Mouse (Mus musculus) spleen, embryonic (tissue): Measurements from ENCODE around the gene Ppp1r16b.

Source experiments
- CTCF ChIA-PET: fragments of 350-600 bp; sonication (Branson Sonifier 250); formaldehyde crosslinking; loops from one replicate; lab custom pipeline; 2022; lab: Charles Lee

The Ppp1r16b gene

GRCm38 (mm10) chr2:158667671-158668432 is 2.7 kb downstream of the Ppp1r16b start:
- CTCF ChIA-PET: interaction anchor here (0.6 to 0.9 kb wide), 3 partner anchors 20 to 67 kb away, joined by 3 to 4 read pairs (median 4); no protein-coding TSS in a partner anchor

- CTCF ChIA-PET: interaction anchor here (0.6 to 0.9 kb wide), 4 partner anchors 19 to 67 kb away, joined by 3 to 4 read pairs (median 4); no protein-coding TSS in a partner anchor
Measured at GRCm38 (mm10) chr2:158668433-158669010, 3.3 kb downstream of the Ppp1r16b start.

GRCm38 (mm10) chr2:158669199-158670195 is 4.3 kb downstream of the Ppp1r16b start:
- CTCF ChIA-PET: interaction anchor here (0.9 kb wide), 1 partner anchor 49 kb away, joined by 3 read pairs; no protein-coding TSS in a partner anchor

- CTCF ChIA-PET: interaction anchor here (0.6 kb wide), 2 partner anchors 52 to 119 kb away, joined by 5 to 10 read pairs; no protein-coding TSS in a partner anchor
Measured at GRCm38 (mm10) chr2:158670571-158670970, 5.4 kb downstream of the Ppp1r16b start.

GRCm38 (mm10) chr2:158672829-158673228 is 7.6 kb downstream of the Ppp1r16b start:
- CTCF ChIA-PET: interaction anchor here (0.7 kb wide), 1 partner anchor 127 kb away, joined by 3 read pairs; no protein-coding TSS in a partner anchor

GRCm38 (mm10) chr2:158673493-158673892 is 8.3 kb downstream of the Ppp1r16b start:
- CTCF ChIA-PET: interaction anchor here (0.5 to 0.7 kb wide), 2 partner anchors 9 to 126 kb away, joined by 3 to 8 read pairs; no protein-coding TSS in a partner anchor

- CTCF ChIA-PET: interaction anchor here (0.5 to 2.0 kb wide), 3 partner anchors 10 to 28 kb away, joined by 5 to 8 read pairs (median 5); no protein-coding TSS in a partner anchor
Measured at GRCm38 (mm10) chr2:158674131-158674530, 8.9 kb downstream of the Ppp1r16b start.

GRCm38 (mm10) chr2:158674759-158675158 is 9.6 kb downstream of the Ppp1r16b start:
- CTCF ChIA-PET: interaction anchor here (1.1 to 2.0 kb wide), 3 partner anchors 9 to 27 kb away, joined by 3 to 5 read pairs (median 5); partner anchors contain the start of gene Ppp1r16b

- CTCF ChIA-PET: interaction anchor here (0.7 to 2.0 kb wide), 5 partner anchors 8 to 43 kb away, joined by 3 to 5 read pairs (median 5); partner anchors contain the start of gene Ppp1r16b
Measured at GRCm38 (mm10) chr2:158675161-158675560, 10.0 kb downstream of the Ppp1r16b start.

GRCm38 (mm10) chr2:158675907-158676533 is 10.8 kb downstream of the Ppp1r16b start:
- CTCF ChIA-PET: interaction anchor here (0.7 to 2.0 kb wide), 4 partner anchors 8 to 43 kb away, joined by 3 to 5 read pairs (median 5); no protein-coding TSS in a partner anchor

GRCm38 (mm10) chr2:158677946-158678345 is 12.7 kb downstream of the Ppp1r16b start:
- CTCF ChIA-PET: no interaction called here

GRCm38 (mm10) chr2:158679091-158679490 is 13.9 kb downstream of the Ppp1r16b start:
- CTCF ChIA-PET: interaction anchor here (0.7 kb wide), 1 partner anchor 45 kb away, joined by 6 read pairs; no protein-coding TSS in a partner anchor

- CTCF ChIA-PET: interaction anchor here (0.5 kb wide), 1 partner anchor 140 kb away, joined by 3 read pairs; no protein-coding TSS in a partner anchor
Measured at GRCm38 (mm10) chr2:158680357-158680889, 15.2 kb downstream of the Ppp1r16b start.

- CTCF ChIA-PET: no interaction called here
Measured at GRCm38 (mm10) chr2:158681714-158682113, 16.5 kb downstream of the Ppp1r16b start.

GRCm38 (mm10) chr2:158682344-158683037 is 17.3 kb downstream of the Ppp1r16b start:
- CTCF ChIA-PET: interaction anchor here (0.6 to 0.7 kb wide), 5 partner anchors 10 to 144 kb away, joined by 3 to 7 read pairs (median 5); no protein-coding TSS in a partner anchor

- CTCF ChIA-PET: interaction anchor here (0.6 to 0.7 kb wide), 5 partner anchors 10 to 144 kb away, joined by 3 to 7 read pairs (median 5); no protein-coding TSS in a partner anchor
Measured at GRCm38 (mm10) chr2:158683038-158683413, 17.8 kb downstream of the Ppp1r16b start.

- CTCF ChIA-PET: interaction anchor here (0.6 to 1.2 kb wide), 4 partner anchors 16 to 79 kb away, joined by 3 to 24 read pairs (median 5); no protein-coding TSS in a partner anchor
Measured at GRCm38 (mm10) chr2:158684247-158684843, 19.1 kb downstream of the Ppp1r16b start.

- CTCF ChIA-PET: interaction anchor here (1.0 to 1.2 kb wide), 2 partner anchors 10 to 15 kb away, joined by 5 read pairs; no protein-coding TSS in a partner anchor
Measured at GRCm38 (mm10) chr2:158684910-158685309, 19.7 kb downstream of the Ppp1r16b start.
